Mouse (Mus musculus): ENCODE measurements around the gene Hoxa6.

The Hoxa6 gene

GRCm38 (mm10) chr6:52228475-52229465, 20.2 kb upstream of the Hoxa6 start:
- DNase-seq (ENCODE audit: low read depth, low spot score), result no peak

GRCm38 (mm10) chr6:52227470-52228222, 19.1 kb upstream of the Hoxa6 start:
- DNase-seq (ENCODE audit: low read depth, low spot score), result no peak

- no peak for DNase-seq (ENCODE audit: low read depth, low spot score)
Observed at GRCm38 (mm10) chr6:52226569-52227257, 18.2 kb upstream of the Hoxa6 start.

GRCm38 (mm10) chr6:52225612-52226568, 17.4 kb upstream of the Hoxa6 start:
- no peak for DNase-seq (ENCODE audit: low read depth, low spot score)

- no peak for DNase-seq (ENCODE audit: low read depth, low spot score)
Observed at GRCm38 (mm10) chr6:52224895-52225611, 16.5 kb upstream of the Hoxa6 start.

- DNase-seq (ENCODE audit: low read depth, low spot score), result no peak
Observed at GRCm38 (mm10) chr6:52223939-52224760, 15.6 kb upstream of the Hoxa6 start.

- no peak for DNase-seq (ENCODE audit: low read depth, low spot score)
Observed at GRCm38 (mm10) chr6:52222729-52223128, 14.2 kb upstream of the Hoxa6 start.

GRCm38 (mm10) chr6:52221993-52222685, 13.6 kb upstream of the Hoxa6 start:
- DNase-seq (ENCODE audit: low read depth, low spot score), result no peak

GRCm38 (mm10) chr6:52221337-52221992, 12.9 kb upstream of the Hoxa6 start, which contains the start of gene Hoxa7:
Hoxa7 (minus strand) TSS chr6:52221854.
- DNase-seq (ENCODE audit: low read depth, low spot score), result no peak

GRCm38 (mm10) chr6:52220865-52221310, 12.4 kb upstream of the Hoxa6 start:
- DNase-seq (ENCODE audit: low read depth, low spot score), result no peak

GRCm38 (mm10) chr6:52220003-52220864, 11.7 kb upstream of the Hoxa6 start:
- DNase-seq (ENCODE audit: low read depth, low spot score), result no peak

GRCm38 (mm10) chr6:52219234-52219942, 10.9 kb upstream of the Hoxa6 start:
- DNase-seq (ENCODE audit: low read depth, low spot score), result no peak

- no peak for DNase-seq (ENCODE audit: low read depth, low spot score)
Observed at GRCm38 (mm10) chr6:52218643-52219215, 10.2 kb upstream of the Hoxa6 start.

GRCm38 (mm10) chr6:52217895-52218642, 9.5 kb upstream of the Hoxa6 start:
- no peak for DNase-seq (ENCODE audit: low read depth, low spot score)

GRCm38 (mm10) chr6:52217459-52217768, 8.9 kb upstream of the Hoxa6 start:
- no peak for DNase-seq (ENCODE audit: low read depth, low spot score)

Measured in c-Kit-negative CD71-positive TER-119-positive erythroid progenitor cells, embryonic 14.5 days (primary cell).